Mouse (Mus musculus): ENCODE results near the gene Cd4.

Gene Cd4

GRCm38 (mm10) chr6:124887986-124888385, at the start of gene Cd4:
TSS of gene Cd4 (minus strand) at chr6:124888221.
- in situ Hi-C loops (cut with MboI; ENCODE audit: low sequenced_read_pairs): no loop called here

GRCm38 (mm10) chr6:124937493-124937892, 49.5 kb upstream of the Cd4 start:
- in situ Hi-C loops (cut with MboI; ENCODE audit: low sequenced_read_pairs): no loop called here

- in situ Hi-C loops (cut with MboI; ENCODE audit: low sequenced_read_pairs): no loop called here
Observed at GRCm38 (mm10) chr6:124936681-124937080, 48.7 kb upstream of the Cd4 start.

- in situ Hi-C loops (cut with MboI; ENCODE audit: low sequenced_read_pairs): no loop called here
Observed at GRCm38 (mm10) chr6:124934670-124935069, 46.6 kb upstream of the Cd4 start.

GRCm38 (mm10) chr6:124933127-124933526, 45.1 kb upstream of the Cd4 start:
- in situ Hi-C loops (cut with MboI; ENCODE audit: low sequenced_read_pairs): no loop called here

- in situ Hi-C loops (cut with MboI; ENCODE audit: low sequenced_read_pairs): no loop called here
Observed at GRCm38 (mm10) chr6:124932314-124932695, 44.3 kb upstream of the Cd4 start.

GRCm38 (mm10) chr6:124931525-124932313, 43.7 kb upstream of the Cd4 start:
- in situ Hi-C loops (cut with MboI; ENCODE audit: low sequenced_read_pairs): no loop called here

- in situ Hi-C loops (cut with MboI; ENCODE audit: low sequenced_read_pairs): no loop called here
Observed at GRCm38 (mm10) chr6:124930754-124931524, 42.9 kb upstream of the Cd4 start, which contains the start of gene Mlf2. TSS of gene Mlf2 (plus strand) at chr6:124931386.

GRCm38 (mm10) chr6:124930231-124930630, 42.2 kb upstream of the Cd4 start:
- in situ Hi-C loops (cut with MboI; ENCODE audit: low sequenced_read_pairs): no loop called here

- in situ Hi-C loops (cut with MboI; ENCODE audit: low sequenced_read_pairs): no loop called here
Observed at GRCm38 (mm10) chr6:124925941-124926340, 37.9 kb upstream of the Cd4 start.

GRCm38 (mm10) chr6:124925173-124925793, 37.3 kb upstream of the Cd4 start:
- in situ Hi-C loops (cut with MboI; ENCODE audit: low sequenced_read_pairs): no loop called here

GRCm38 (mm10) chr6:124921539-124921938, 33.5 kb upstream of the Cd4 start:
- in situ Hi-C loops (cut with MboI; ENCODE audit: low sequenced_read_pairs): no loop called here

GRCm38 (mm10) chr6:124920318-124921085, 32.5 kb upstream of the Cd4 start:
- in situ Hi-C loops (cut with MboI; ENCODE audit: low sequenced_read_pairs): no loop called here

- in situ Hi-C loops (cut with MboI; ENCODE audit: low sequenced_read_pairs): no loop called here
Observed at GRCm38 (mm10) chr6:124919695-124920317, 31.8 kb upstream of the Cd4 start, which contains the start of gene Ptms. TSS of gene Ptms (minus strand) at chr6:124920103.

- in situ Hi-C loops (cut with MboI; ENCODE audit: low sequenced_read_pairs): no loop called here
Observed at GRCm38 (mm10) chr6:124918890-124919627, 31.0 kb upstream of the Cd4 start.

GRCm38 (mm10) chr6:124918331-124918690, 30.3 kb upstream of the Cd4 start:
- in situ Hi-C loops (cut with MboI; ENCODE audit: low sequenced_read_pairs): no loop called here

GRCm38 (mm10) chr6:124917518-124918330, 29.7 kb upstream of the Cd4 start:
- in situ Hi-C loops (cut with MboI; ENCODE audit: low sequenced_read_pairs): no loop called here

GRCm38 (mm10) chr6:124916695-124917517, 28.9 kb upstream of the Cd4 start:
- in situ Hi-C loops (cut with MboI; ENCODE audit: low sequenced_read_pairs): no loop called here
